Comparison of ENCODE assay signal across 14 mouse cellular contexts in genomic region chr11:107332905-107333304, GRCm38 (mm10).
A peak's percentile ranks its signal among the peaks of the same experiment; 100 is the strongest.
DNase-seq lines count a peak whose midpoint lies in the region; ATAC-seq and TF ChIP-seq lines count a peak whose summit lies in the region.
"Had no signal": no experiment of that assay in that cellular context is flagged by ENCODE, and none has a peak within 500 bp of the region (broad histone marks: within the 10 kb centered on the region; RNA-seq: fewer than 3 reads in every experiment).

No protein-coding gene starts in this region.

- DNase-seq in layer of hippocampus, adult 2 months (ENCODE audit: low spot score in 2 of 2), result no peak
- DNase-seq in layer of hippocampus, adult 9-10 months (ENCODE audit: low spot score), result no peak
- peak; percentile 36 for DNase-seq in CD4-positive helper T cell, adult 2 months (ENCODE audit: low read depth, low spot score)
- DNase-seq in liver, embryonic 14.5 days (ENCODE audit: low read depth in 3 of 3, low spot score in 3 of 3), result no peak
- DNase-seq in urinary bladder, postnatal 10 days (ENCODE audit: low spot score), result no peak
- no peak for DNase-seq in left cerebral cortex, postnatal 36 days (ENCODE audit: low spot score in 2 of 2)
- DNase-seq: cerebellum, adult 9-10 months had no signal

- H3K27me3 ChIP-seq in ES-Bruce4 (ENCODE audit: control insufficient read depth, insufficient read depth, low read length, poor library complexity, severe bottlenecking), result no peaks in the 10 kb centered on the region
- no peaks in the 10 kb centered on the region for H3K27me3 ChIP-seq in liver, embryonic 14.5 days (ENCODE audit: control insufficient read depth, insufficient read depth, low read length)
- H3K27me3 ChIP-seq: embryonic facial prominence, embryonic 15.5 days; stomach, embryonic 15.5 days had no signal

- TF ChIP-seq EP300 in ES-Bruce4 (IDR thresholded peaks at IDR 0.05; ENCODE audit: insufficient read depth, low read depth, low read length), result no peak
- TF ChIP-seq EP300 in liver, embryonic 14.5 days (IDR thresholded peaks at IDR 0.05; ENCODE audit: low read depth), result no peak

- WGBS in liver, embryonic 14.5 days (ENCODE audit: insufficient replicate concordance), result 88% methylated on average over 3 of the region's 3 CpGs

- no peaks in the 10 kb centered on the region for H3K9me3 ChIP-seq in ES-Bruce4 (replicated peaks; ENCODE audit: control insufficient read depth, insufficient read depth, low read length, poor library complexity, severe bottlenecking)
- no peaks in the 10 kb centered on the region for H3K9me3 ChIP-seq in liver, embryonic 14.5 days (ENCODE audit: control insufficient read depth, low read length)
- H3K9me3 ChIP-seq: embryonic facial prominence, embryonic 15.5 days; heart, embryonic 10.5 days; limb, embryonic 10.5 days; stomach, embryonic 15.5 days had no signal

- peak; percentile 71 for TF ChIP-seq CTCF in layer of hippocampus, adult 2 months (conservative IDR thresholded peaks at IDR 0.05)
- peak; percentile 47 for TF ChIP-seq CTCF in ES-Bruce4 (IDR thresholded peaks at IDR 0.05; ENCODE audit: low read depth, low read length)
- peak; percentile 65 for TF ChIP-seq CTCF in liver, embryonic 14.5 days (IDR thresholded peaks at IDR 0.05; ENCODE audit: low read depth)

- no peak for TF ChIP-seq POLR2A in ES-Bruce4 (IDR thresholded peaks at IDR 0.05; ENCODE audit: insufficient read depth, low read length)

- H3K4me1 ChIP-seq in ES-Bruce4 (ENCODE audit: control insufficient read depth, insufficient read depth, low read length), result no peaks in the 10 kb centered on the region
- H3K4me1 ChIP-seq in liver, embryonic 14.5 days (replicated peaks; ENCODE audit: control insufficient read depth in 2 of 2, insufficient read depth in 2 of 2, low read length in 1 of 2), result peaks cover 0 to 3% of the 10 kb centered on the region in 2 experiments; a peak in 2 of 4 replicates
- H3K4me1 ChIP-seq: embryonic facial prominence, embryonic 15.5 days had no signal

- H3K36me3 ChIP-seq in ES-Bruce4 (ENCODE audit: control insufficient read depth, insufficient read depth, low read length, poor library complexity, severe bottlenecking), result peaks cover 3% of the 10 kb centered on the region; the same call in 1 of the 2 replicates
- no peaks in the 10 kb centered on the region for H3K36me3 ChIP-seq in liver, embryonic 14.5 days (replicated peaks; ENCODE audit: control insufficient read depth, insufficient read depth, low read depth)
- H3K36me3 ChIP-seq: stomach, embryonic 15.5 days had no signal

- ATAC-seq in liver, embryonic 14.5 days (ENCODE audit: insufficient read depth), result no peak
- ATAC-seq: hindbrain, embryonic 16.5 days had no signal

- H3K4me2 ChIP-seq in liver, embryonic 14.5 days (ENCODE audit: low read depth), result no peak overlapping the region
- H3K4me2 ChIP-seq: embryonic facial prominence, embryonic 15.5 days; stomach, embryonic 15.5 days had no signal

- intact Hi-C loops in left cerebral cortex, postnatal 36 days (cut with DNase I), result no loop called here

- no peak overlapping the region for H3K4me3 ChIP-seq in layer of hippocampus, adult 2 months
- H3K4me3 ChIP-seq in ES-Bruce4 (ENCODE audit: low read depth, low read length), result no peak overlapping the region
- no peak overlapping the region for H3K4me3 ChIP-seq in liver, embryonic 14.5 days (ENCODE audit: insufficient read depth in 1 of 2, low read depth in 2 of 2, low read length in 2 of 2)
- H3K4me3 ChIP-seq: embryonic facial prominence, embryonic 15.5 days; heart, embryonic 10.5 days; limb, embryonic 10.5 days; stomach, embryonic 15.5 days had no signal

- H3K9ac ChIP-seq in ES-Bruce4 (ENCODE audit: low read depth, poor library complexity, severe bottlenecking), result no peak overlapping the region
- no peak overlapping the region for H3K9ac ChIP-seq in liver, embryonic 14.5 days (replicated peaks)
- H3K9ac ChIP-seq: embryonic facial prominence, embryonic 15.5 days; stomach, embryonic 15.5 days had no signal

- peak overlapping the region; percentile 74 for H3K27ac ChIP-seq in layer of hippocampus, adult 2 months
- no peak overlapping the region for H3K27ac ChIP-seq in ES-Bruce4 (ENCODE audit: insufficient read depth, low read length)
- no peak overlapping the region for H3K27ac ChIP-seq in liver, embryonic 14.5 days
- H3K27ac ChIP-seq: embryonic facial prominence, embryonic 15.5 days; heart, embryonic 10.5 days; limb, embryonic 10.5 days; macrophage; stomach, embryonic 15.5 days had no signal
